Mouse (Mus musculus) monocyte, adult 2 months (primary cell): ENCODE measurements around the gene Izumo2.
A peak's percentile ranks its signal among the peaks of the same experiment; 100 is the strongest.

Source experiments
- DNase-seq, 2 experiments: peaks; one replicate each; pipeline ENCODE4 v3.0.0; 2022; ENCODE audit warnings: low spot score in 2 of 2, low read depth in 1 of 2

Gene Izumo2

GRCm38 (mm10) chr7:44708574-44708973, at the start of gene Izumo2:
Gene Izumo2, plus strand, starts transcription at chr7:44708742.
- no peak for DNase-seq

- no peak for DNase-seq
Measured at GRCm38 (mm10) chr7:44661219-44661618, 47.3 kb upstream of the Izumo2 start.

- no peak for DNase-seq
Measured at GRCm38 (mm10) chr7:44662168-44662567, 46.4 kb upstream of the Izumo2 start.

- DNase-seq: no peak
Measured at GRCm38 (mm10) chr7:44662569-44662968, 46.0 kb upstream of the Izumo2 start.

GRCm38 (mm10) chr7:44663546-44663945, 45.0 kb upstream of the Izumo2 start:
- no peak for DNase-seq

- no peak for DNase-seq
Measured at GRCm38 (mm10) chr7:44664731-44665130, 43.8 kb upstream of the Izumo2 start.

- DNase-seq: no peak
Measured at GRCm38 (mm10) chr7:44666462-44666861, 42.1 kb upstream of the Izumo2 start.

GRCm38 (mm10) chr7:44667996-44668738, 40.4 kb upstream of the Izumo2 start:
- no peak for DNase-seq

GRCm38 (mm10) chr7:44669103-44669502, 39.4 kb upstream of the Izumo2 start:
- DNase-seq: no peak

GRCm38 (mm10) chr7:44670803-44671202, 37.7 kb upstream of the Izumo2 start, which contains the start of gene Myh14:
Gene Myh14, minus strand, starts transcription at chr7:44670843.
- DNase-seq: peak; percentile 5 to 9

GRCm38 (mm10) chr7:44672193-44672592, 36.3 kb upstream of the Izumo2 start:
- DNase-seq: no peak

- DNase-seq: no peak
Measured at GRCm38 (mm10) chr7:44674511-44674910, 34.0 kb upstream of the Izumo2 start.

- no peak for DNase-seq
Measured at GRCm38 (mm10) chr7:44675171-44675570, 33.4 kb upstream of the Izumo2 start.

GRCm38 (mm10) chr7:44676126-44676525, 32.4 kb upstream of the Izumo2 start:
- no peak for DNase-seq

GRCm38 (mm10) chr7:44676611-44677010, 31.9 kb upstream of the Izumo2 start:
- DNase-seq: no peak

- no peak for DNase-seq
Measured at GRCm38 (mm10) chr7:44683656-44684055, 24.9 kb upstream of the Izumo2 start.

- no peak for DNase-seq
Measured at GRCm38 (mm10) chr7:44685531-44686402, 22.8 kb upstream of the Izumo2 start.

GRCm38 (mm10) chr7:44688890-44689289, 19.7 kb upstream of the Izumo2 start:
- DNase-seq: no peak

- DNase-seq: no peak
Measured at GRCm38 (mm10) chr7:44689331-44689730, 19.2 kb upstream of the Izumo2 start.

- DNase-seq: no peak
Measured at GRCm38 (mm10) chr7:44693427-44694175, 14.9 kb upstream of the Izumo2 start.

- DNase-seq: no peak
Measured at GRCm38 (mm10) chr7:44695223-44695622, 13.3 kb upstream of the Izumo2 start.
